Mouse (Mus musculus) liver, embryonic 14.5 days (tissue): Measurements from ENCODE around the gene Mylk.
"Not testable (repeated sequence)": the region's sequence is repeated elsewhere in the genome, so short reads cannot be mapped to it uniquely, and the experiment has no call there.

Experiments used
- CTCF ChIP-seq: IDR thresholded peaks from 2 replicates; pipeline ENCODE4 v1.5.1; 2016; ENCODE audit warnings: antibody characterized with exemption, low read depth, control low read depth
- EP300 ChIP-seq: IDR thresholded peaks from 2 replicates; pipeline ENCODE4 v1.6.1; 2016; ENCODE audit warnings: antibody characterized with exemption, low read depth

DNA sequence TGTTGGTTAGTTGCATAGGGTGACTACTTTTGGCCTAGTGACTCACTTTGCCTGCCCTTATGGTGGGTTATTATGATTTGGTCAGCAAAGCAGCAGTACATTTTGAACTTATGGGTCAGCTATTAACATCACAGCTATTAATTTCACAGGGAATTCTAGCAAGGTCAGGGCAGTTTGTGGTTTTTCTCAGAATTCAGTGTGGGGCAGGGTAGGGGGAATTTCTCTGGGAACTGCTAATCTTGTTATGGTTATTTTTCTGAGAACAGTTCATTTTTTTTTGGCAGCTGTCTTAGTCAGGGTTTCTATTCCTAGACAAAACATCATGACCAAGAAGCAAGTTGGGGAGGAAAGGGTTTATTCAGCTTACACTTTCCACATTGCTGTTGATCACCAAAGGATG is 16.4 kb upstream of the Mylk start:
- TF ChIP-seq CTCF, EP300: not testable (repeated sequence)
